Mouse (Mus musculus): ENCODE results near the gene Nup107. TPM values are rescaled to one million over a fixed set of nuclear protein-coding genes. Genes with fewer than 3 reads are reported as not detected.
"Not testable (repeated sequence)": the region's sequence is repeated elsewhere in the genome, so short reads cannot be mapped to it uniquely, and the experiment has no call there.

Nup107 gene
- polyA plus RNA-seq, 1 experiment from 2014 or later = 40.2 TPM

- Histone ChIP-seq H3K36me3 (peaks cover 47% of the 10 kb centered on the region), H3K4me1 (peaks cover 12% of the 10 kb centered on the region)
- H3K4me2 ChIP-seq; H3K27me3 ChIP-seq (replicated peaks); ATAC-seq (ENCODE audit: extremely low read depth, insufficient number of reproducible peaks, low FRiP score, low TSS enrichment); H3K4me3 ChIP-seq; H3K9ac ChIP-seq; H3K9me3 ChIP-seq; H3K27ac ChIP-seq (replicated peaks): not testable (repeated sequence)
- 86% methylated on average over 8 of the region's 8 CpGs for WGBS
These were observed 55.0 kb downstream of the Nup107 start for GRCm38 (mm10) chr10:117737498-117737897.

GRCm38 (mm10) chr10:117737075-117737474, 55.4 kb downstream of the Nup107 start:
- Histone ChIP-seq H3K4me1 (peaks cover 15% of the 10 kb centered on the region), H3K36me3 (peaks cover 47% of the 10 kb centered on the region), H3K9me3 (no peaks in the 10 kb centered on the region), H3K27ac (replicated peaks) (no peak overlapping the region), H3K4me2 (no peak overlapping the region), H3K9ac (no peak overlapping the region), H3K27me3 (replicated peaks) (no peaks in the 10 kb centered on the region), H3K4me3 (no peak overlapping the region)
- no peak for ATAC-seq (ENCODE audit: extremely low read depth, insufficient number of reproducible peaks, low FRiP score, low TSS enrichment)
- 85% methylated on average over 4 of the region's 4 CpGs for WGBS

GRCm38 (mm10) chr10:117736573-117736972, 55.9 kb downstream of the Nup107 start:
- WGBS = 79% methylated on average over 5 of the region's 5 CpGs
- H3K4me2 ChIP-seq = no peak overlapping the region
- H3K4me1 ChIP-seq = peaks cover 17% of the 10 kb centered on the region
- H3K27me3 ChIP-seq (replicated peaks) = no peaks in the 10 kb centered on the region
- no peaks in the 10 kb centered on the region for H3K9me3 ChIP-seq
- ATAC-seq (ENCODE audit: extremely low read depth, insufficient number of reproducible peaks, low FRiP score, low TSS enrichment) = no peak
- no peak overlapping the region for H3K4me3 ChIP-seq
- peaks cover 47% of the 10 kb centered on the region for H3K36me3 ChIP-seq
- H3K27ac ChIP-seq (replicated peaks) = no peak overlapping the region
- H3K9ac ChIP-seq = no peak overlapping the region

GRCm38 (mm10) chr10:117735396-117735795, 57.1 kb downstream of the Nup107 start:
- H3K4me1 ChIP-seq = peaks cover 20% of the 10 kb centered on the region
- H3K36me3 ChIP-seq = peaks cover 42% of the 10 kb centered on the region
- ATAC-seq (ENCODE audit: extremely low read depth, insufficient number of reproducible peaks, low FRiP score, low TSS enrichment); H3K4me3 ChIP-seq; H3K4me2 ChIP-seq; H3K27ac ChIP-seq (replicated peaks); H3K9me3 ChIP-seq; H3K9ac ChIP-seq; H3K27me3 ChIP-seq (replicated peaks): not testable (repeated sequence)
- WGBS = 74% methylated on average over 12 of the region's 12 CpGs

GRCm38 (mm10) chr10:117734104-117734852, 58.2 kb downstream of the Nup107 start:
- not testable (repeated sequence) for H3K4me2 ChIP-seq; H3K9me3 ChIP-seq; ATAC-seq (ENCODE audit: extremely low read depth, insufficient number of reproducible peaks, low FRiP score, low TSS enrichment); H3K27ac ChIP-seq (replicated peaks); H3K4me3 ChIP-seq; H3K27me3 ChIP-seq (replicated peaks); H3K9ac ChIP-seq
- Histone ChIP-seq H3K4me1 (peaks cover 20% of the 10 kb centered on the region), H3K36me3 (peaks cover 31% of the 10 kb centered on the region)
- 52% methylated on average over 10 of the region's 10 CpGs for WGBS

- H3K4me3 ChIP-seq; H3K27me3 ChIP-seq (replicated peaks); H3K9me3 ChIP-seq; H3K27ac ChIP-seq (replicated peaks); H3K9ac ChIP-seq; H3K4me2 ChIP-seq; ATAC-seq (ENCODE audit: extremely low read depth, insufficient number of reproducible peaks, low FRiP score, low TSS enrichment): not testable (repeated sequence)
- 20% methylated on average over 8 of the region's 8 CpGs for WGBS
- Histone ChIP-seq H3K36me3 (peaks cover 24% of the 10 kb centered on the region), H3K4me1 (peaks cover 20% of the 10 kb centered on the region)
These were observed 58.9 kb downstream of the Nup107 start for GRCm38 (mm10) chr10:117733626-117734025.

- WGBS = 47% methylated on average over 14 of the region's 14 CpGs
- H3K27ac ChIP-seq (replicated peaks) = no peak overlapping the region
- no peak overlapping the region for H3K4me2 ChIP-seq
- H3K36me3 ChIP-seq = peaks cover 19% of the 10 kb centered on the region
- no peak overlapping the region for H3K4me3 ChIP-seq
- 0 out of 2 replicates have a peak overlapping the region, but pooled peaks have one; percentile 24 for H3K9ac ChIP-seq
- ATAC-seq (ENCODE audit: extremely low read depth, insufficient number of reproducible peaks, low FRiP score, low TSS enrichment) = no peak
- H3K4me1 ChIP-seq = peaks cover 20% of the 10 kb centered on the region
- H3K27me3 ChIP-seq (replicated peaks) = no peaks in the 10 kb centered on the region
- H3K9me3 ChIP-seq = no peaks in the 10 kb centered on the region
These were observed 59.4 kb downstream of the Nup107 start for GRCm38 (mm10) chr10:117732962-117733592.

- no peak overlapping the region for H3K9ac ChIP-seq
- 59% methylated on average over 5 of the region's 5 CpGs for WGBS
- H3K4me3 ChIP-seq = no peak overlapping the region
- no peak overlapping the region for H3K27ac ChIP-seq (replicated peaks)
- no peaks in the 10 kb centered on the region for H3K27me3 ChIP-seq (replicated peaks)
- H3K9me3 ChIP-seq = no peaks in the 10 kb centered on the region
- peaks cover 20% of the 10 kb centered on the region for H3K4me1 ChIP-seq
- no peak for ATAC-seq (ENCODE audit: extremely low read depth, insufficient number of reproducible peaks, low FRiP score, low TSS enrichment)
- H3K36me3 ChIP-seq = peaks cover 12% of the 10 kb centered on the region
- no peak overlapping the region for H3K4me2 ChIP-seq
These were observed 60.3 kb downstream of the Nup107 start for GRCm38 (mm10) chr10:117732184-117732583.

- WGBS = 46% methylated on average over 14 of the region's 15 CpGs
- Histone ChIP-seq H3K9ac (peak overlapping the region; percentile 38; the same call in 1 of the 2 replicates), H3K9me3 (no peaks in the 10 kb centered on the region), H3K4me2 (peak overlapping the region; percentile 18), H3K27me3 (replicated peaks) (no peaks in the 10 kb centered on the region), H3K4me3 (no peak overlapping the region), H3K4me1 (peaks cover 20% of the 10 kb centered on the region), H3K27ac (replicated peaks) (no peak overlapping the region), H3K36me3 (peaks cover 5% of the 10 kb centered on the region)
- ATAC-seq (ENCODE audit: extremely low read depth, insufficient number of reproducible peaks, low FRiP score, low TSS enrichment) = no peak
These were observed 61.0 kb downstream of the Nup107 start for GRCm38 (mm10) chr10:117731244-117732101.

GRCm38 (mm10) chr10:117730637-117731203, 61.8 kb downstream of the Nup107 start:
- Histone ChIP-seq H3K4me1 (peaks cover 20% of the 10 kb centered on the region), H3K9me3 (no peaks in the 10 kb centered on the region), H3K36me3 (no peaks in the 10 kb centered on the region), H3K27me3 (replicated peaks) (no peaks in the 10 kb centered on the region), H3K4me3 (no peak overlapping the region), H3K9ac (no peak overlapping the region), H3K4me2 (no peak overlapping the region), H3K27ac (replicated peaks) (no peak overlapping the region)
- no peak for ATAC-seq (ENCODE audit: extremely low read depth, insufficient number of reproducible peaks, low FRiP score, low TSS enrichment)
- WGBS = 85% methylated on average over 12 of the region's 12 CpGs

GRCm38 (mm10) chr10:117730140-117730539, 62.4 kb downstream of the Nup107 start:
- ATAC-seq (ENCODE audit: extremely low read depth, insufficient number of reproducible peaks, low FRiP score, low TSS enrichment) = no peak
- no peak overlapping the region for H3K4me2 ChIP-seq

More at GRCm38 (mm10) chr10:117730140-117730539, 62.4 kb downstream of the Nup107 start:
- 87% methylated on average over 7 of the region's 7 CpGs for WGBS
- no peak overlapping the region for H3K9ac ChIP-seq
- H3K4me3 ChIP-seq = no peak overlapping the region
- H3K27ac ChIP-seq (replicated peaks) = no peak overlapping the region
- H3K36me3 ChIP-seq = no peaks in the 10 kb centered on the region
- peaks cover 20% of the 10 kb centered on the region for H3K4me1 ChIP-seq
- H3K9me3 ChIP-seq = no peaks in the 10 kb centered on the region
- H3K27me3 ChIP-seq (replicated peaks) = no peaks in the 10 kb centered on the region
